Mouse (Mus musculus) stomach, embryonic 16.5 days (tissue): ENCODE results near the gene Acsl5. TPM values are rescaled to one million over a fixed set of nuclear protein-coding genes. Genes with fewer than 3 reads are reported as not detected.
A peak's percentile ranks its signal among the peaks of the same experiment; 100 is the strongest.

Source experiments
- ATAC-seq: fragments of 200-750 bp; cut with Nextera tagmentation; 2 replicates; pipeline ENCODE4 v1.8.0; 2017; ENCODE audit warnings: moderate number of reproducible peaks, moderate TSS enrichment; ENCODE audit not compliant: insufficient read depth, low FRiP score
- H3K27ac ChIP-seq: fragments of 300-500 bp; sonication (generic); 2 replicates; pipeline ENCODE4 v1.5.1; 2014; ENCODE audit warnings: low read length
- H3K27me3 ChIP-seq: fragments of 300-500 bp; sonication (generic); 2 replicates; pipeline ENCODE4 v1.6.1; 2014; ENCODE audit warnings: low read length, control low read depth, mixed read lengths; ENCODE audit not compliant: control insufficient read depth, insufficient read depth
- H3K36me3 ChIP-seq: fragments of 300-500 bp; sonication (generic); 2 replicates; pipeline ENCODE4 v1.6.1; 2014; ENCODE audit warnings: low read length; ENCODE audit not compliant: control insufficient read depth, insufficient read depth
- H3K4me1 ChIP-seq: fragments of 300-500 bp; sonication (generic); 2 replicates; pipeline ENCODE4 v1.6.1; 2014; ENCODE audit warnings: low read length, control low read depth, mixed read lengths; ENCODE audit not compliant: control insufficient read depth, insufficient read depth
- H3K4me2 ChIP-seq: fragments of 300-500 bp; sonication (generic); 2 replicates; pipeline ENCODE4 v1.6.1; 2014; ENCODE audit warnings: low read depth, low read length, mixed read lengths
- H3K4me3 ChIP-seq: fragments of 300-500 bp; sonication (generic); replicated peaks from 2 replicates; pipeline ENCODE4 v1.5.1; 2014; ENCODE audit warnings: mild to moderate bottlenecking, low read length
- H3K9ac ChIP-seq: fragments of 300-500 bp; sonication (generic); 2 replicates; pipeline ENCODE4 v1.6.1; 2014; ENCODE audit warnings: low read length
- H3K9me3 ChIP-seq: fragments of 300-500 bp; sonication (generic); replicated peaks from 2 replicates; pipeline ENCODE4 v1.6.1; 2016; ENCODE audit warnings: low read length, control low read depth; ENCODE audit not compliant: control insufficient read depth
- WGBS: fragments of 180-500 bp; shearing (Covaris S2); extraction: QIAGEN DNeasy Blood & Tissue Kit; methylation state at CpG from one replicate; pipeline ENCODE4 v1.1.7; 2014; 5-methylcytosine and 5-hydroxymethylcytosine counted together
- polyA plus RNA-seq: library from polyadenylated mRNA; unstranded; fragments of >200 nt; fragmentation: Nextera tagmentation; extraction: Ambion mirVana; gene quantifications from 2 replicates; pipeline ENCODE4 v1.2.1, GENCODE M21; 2015

Acsl5 gene
- 145 and 151 TPM in 2 replicates for polyA plus RNA-seq

GRCm38 (mm10) chr19:55251383-55252124 lies at the start of gene Acsl5:
Gene Acsl5 (plus strand): TSS chr19:55251938.
- no peaks in the 10 kb centered on the region for H3K27me3 ChIP-seq
- WGBS: 89% methylated on average over 9 of the region's 9 CpGs
- H3K9ac ChIP-seq: no peak within 1 kb of the TSS
- H3K36me3 ChIP-seq: no peaks in the 10 kb centered on the region
- ATAC-seq: no peak
- H3K9me3 ChIP-seq: no peaks in the 10 kb centered on the region
- H3K4me2 ChIP-seq: 0 out of 2 replicates have a peak within 1 kb of the TSS, but pooled peaks have one; percentile 91
- no peak within 1 kb of the TSS for H3K27ac ChIP-seq
- H3K4me1 ChIP-seq: peaks cover 3% of the 10 kb centered on the region; the same call in 1 of the 2 replicates
- H3K4me3 ChIP-seq: no peak within 1 kb of the TSS

- H3K27ac ChIP-seq: no peak overlapping the region
- 32% methylated on average over 8 of the region's 8 CpGs for WGBS
These were observed 45.1 kb upstream of the Acsl5 start for GRCm38 (mm10) chr19:55206482-55207138.

GRCm38 (mm10) chr19:55207205-55207604 lies 44.5 kb upstream of the Acsl5 start:
- Histone ChIP-seq H3K27ac (no peak overlapping the region), H3K27me3 (no peaks in the 10 kb centered on the region), H3K36me3 (no peaks in the 10 kb centered on the region), H3K4me1 (no peaks in the 10 kb centered on the region), H3K4me2 (no peak overlapping the region), H3K9ac (no peak overlapping the region), H3K9me3 (no peaks in the 10 kb centered on the region), H3K4me3 (no peak overlapping the region)
- ATAC-seq: no peak
- 52% methylated on average over 6 of the region's 6 CpGs for WGBS

More at GRCm38 (mm10) chr19:55206482-55207138, 45.1 kb upstream of the Acsl5 start:
- Histone ChIP-seq H3K9ac (no peak overlapping the region), H3K4me3 (no peak overlapping the region), H3K4me1 (no peaks in the 10 kb centered on the region), H3K4me2 (no peak overlapping the region), H3K9me3 (no peaks in the 10 kb centered on the region), H3K27me3 (no peaks in the 10 kb centered on the region), H3K36me3 (no peaks in the 10 kb centered on the region)
- no peak for ATAC-seq

- Histone ChIP-seq H3K4me2 (no peak overlapping the region), H3K9ac (no peak overlapping the region), H3K9me3 (no peaks in the 10 kb centered on the region), H3K27me3 (no peaks in the 10 kb centered on the region), H3K27ac (no peak overlapping the region), H3K36me3 (no peaks in the 10 kb centered on the region), H3K4me1 (no peaks in the 10 kb centered on the region), H3K4me3 (no peak overlapping the region)
- ATAC-seq: no peak
- WGBS: 58% methylated on average over 25 of the region's 25 CpGs
These were observed 43.8 kb upstream of the Acsl5 start for GRCm38 (mm10) chr19:55207746-55208538.

- no peaks in the 10 kb centered on the region; the same call in 1 of the 2 replicates for H3K4me1 ChIP-seq
- no peak overlapping the region for H3K4me2 ChIP-seq
- 60% methylated on average over 4 of the region's 4 CpGs for WGBS
- no peaks in the 10 kb centered on the region for H3K9me3 ChIP-seq
- H3K36me3 ChIP-seq: no peaks in the 10 kb centered on the region
- no peak for ATAC-seq
- H3K4me3 ChIP-seq: no peak overlapping the region
- H3K27me3 ChIP-seq: no peaks in the 10 kb centered on the region
- H3K27ac ChIP-seq: no peak overlapping the region
- no peak overlapping the region for H3K9ac ChIP-seq
These were observed 43.1 kb upstream of the Acsl5 start for GRCm38 (mm10) chr19:55208654-55209053.

GRCm38 (mm10) chr19:55209084-55209483 lies 42.7 kb upstream of the Acsl5 start:
- Histone ChIP-seq H3K36me3 (no peaks in the 10 kb centered on the region), H3K9ac (no peak overlapping the region), H3K9me3 (no peaks in the 10 kb centered on the region), H3K27me3 (no peaks in the 10 kb centered on the region), H3K4me2 (no peak overlapping the region), H3K4me3 (no peak overlapping the region), H3K27ac (no peak overlapping the region), H3K4me1 (no peaks in the 10 kb centered on the region; the same call in none of the 2 replicates)
- ATAC-seq: no peak
- 88% methylated on average over 3 of the region's 3 CpGs for WGBS

- H3K4me3 ChIP-seq: no peak overlapping the region
- no peak overlapping the region for H3K4me2 ChIP-seq
- no peaks in the 10 kb centered on the region for H3K27me3 ChIP-seq
- WGBS: 85% methylated on average over 1 of the region's 1 CpGs
- peak; percentile 34; the same call in 1 of the 2 replicates for ATAC-seq
- H3K4me1 ChIP-seq: no peaks in the 10 kb centered on the region; the same call in none of the 2 replicates
- H3K36me3 ChIP-seq: no peaks in the 10 kb centered on the region
- no peak overlapping the region for H3K9ac ChIP-seq
- H3K27ac ChIP-seq: no peak overlapping the region
- no peaks in the 10 kb centered on the region for H3K9me3 ChIP-seq
These were observed 40.0 kb upstream of the Acsl5 start for GRCm38 (mm10) chr19:55211698-55212097.

GRCm38 (mm10) chr19:55213617-55214340 lies 38.0 kb upstream of the Acsl5 start:
- Histone ChIP-seq H3K36me3 (no peaks in the 10 kb centered on the region), H3K4me2 (peak overlapping the region; percentile 3; the same call in 1 of the 2 replicates), H3K27ac (peak overlapping the region; percentile 78), H3K9ac (peak overlapping the region; percentile 14; the same call in 1 of the 2 replicates), H3K9me3 (no peaks in the 10 kb centered on the region), H3K4me3 (no peak overlapping the region), H3K27me3 (no peaks in the 10 kb centered on the region), H3K4me1 (peaks cover 2% of the 10 kb centered on the region)
- 51% methylated on average over 12 of the region's 12 CpGs for WGBS
- ATAC-seq: peak; percentile 51
